Mouse (Mus musculus) thymus, adult 2 months (tissue): ENCODE data around the gene Wap. TPM values are rescaled to one million over a fixed set of nuclear protein-coding genes. Genes with fewer than 3 reads are reported as not detected.

Source experiments
- DNase-seq: peaks from one replicate; pipeline ENCODE4 v3.0.0; 2021
- H3K27ac ChIP-seq: fragments of 200-500 bp; 2 replicates; pipeline ENCODE4 v1.5.1; 2012; ENCODE audit warnings: low read length, control low read depth; ENCODE audit not compliant: control insufficient read depth, insufficient read depth
- H3K27me3 ChIP-seq: fragments of 200-500 bp; 2 replicates; pipeline ENCODE4 v1.6.1; 2012; ENCODE audit warnings: mild to moderate bottlenecking, low read length, moderate library complexity, mixed read lengths; ENCODE audit not compliant: control insufficient read depth, insufficient read depth
- H3K36me3 ChIP-seq: fragments of 200-500 bp; 2 replicates; pipeline ENCODE4 v1.6.1; 2012; ENCODE audit warnings: mild to moderate bottlenecking, low read length, moderate library complexity; ENCODE audit not compliant: control insufficient read depth, insufficient read depth
- H3K4me1 ChIP-seq: fragments of 200-500 bp; replicated peaks from 2 replicates; pipeline ENCODE4 v1.6.1; 2012; ENCODE audit warnings: low read length; ENCODE audit not compliant: control insufficient read depth, insufficient read depth
- H3K4me3 ChIP-seq: fragments of 200-500 bp; 2 replicates; pipeline ENCODE4 v1.5.1; 2012; ENCODE audit warnings: mild to moderate bottlenecking, low read length, control low read depth, moderate library complexity; ENCODE audit not compliant: control insufficient read depth, insufficient read depth
- CTCF ChIP-seq: fragments of 200-500 bp; IDR thresholded peaks from 2 replicates; pipeline ENCODE4 v1.5.1; 2012; ENCODE audit warnings: mild to moderate bottlenecking, control low read depth, low read length, moderate library complexity, borderline replicate concordance; ENCODE audit not compliant: control insufficient read depth, poor library complexity, insufficient read depth; ENCODE audit errors: extremely low read depth
- POLR2A ChIP-seq: fragments of 200-500 bp; IDR thresholded peaks from 2 replicates; pipeline ENCODE4 v1.6.1; 2012; ENCODE audit warnings: mild to moderate bottlenecking, low read length, control low read depth, moderate library complexity; ENCODE audit not compliant: control insufficient read depth, poor library complexity, insufficient read depth; ENCODE audit errors: extremely low read depth
- WGBS: fragments of 180-500 bp; shearing (Covaris S2); methylation state at CpG from one replicate; pipeline ENCODE4 v1.1.7; 2018; 5-methylcytosine and 5-hydroxymethylcytosine counted together
- polyA plus RNA-seq: library from polyadenylated mRNA; depleted of rRNA; stranded (reverse); fragments of >200 nt; gene quantifications from 2 replicates; pipeline ENCODE4 v1.2.3, GENCODE M21; 2012

Gene Wap
- polyA plus RNA-seq, 1 experiment, result 1.2 TPM

- DNase-seq, result no peak
- Histone ChIP-seq H3K27me3 (peaks cover 3% of the 10 kb centered on the region; the same call in 1 of the 2 replicates), H3K4me1 (no peaks in the 10 kb centered on the region)
Observed at GRCm38 (mm10) chr11:6603887-6604603, 34.4 kb downstream of the Wap start.

GRCm38 (mm10) chr11:6603224-6603623 lies 35.2 kb downstream of the Wap start:
- H3K4me1 ChIP-seq, result no peaks in the 10 kb centered on the region
- 75% methylated on average over 9 of the region's 9 CpGs for WGBS
- peaks cover 3% of the 10 kb centered on the region; the same call in 1 of the 2 replicates for H3K27me3 ChIP-seq
- H3K4me3 ChIP-seq, result no peak overlapping the region
- no peak for TF ChIP-seq CTCF
- no peak for TF ChIP-seq POLR2A
- no peak overlapping the region for H3K27ac ChIP-seq
- DNase-seq, result no peak
- peaks cover 6% of the 10 kb centered on the region for H3K36me3 ChIP-seq

More at GRCm38 (mm10) chr11:6603887-6604603, 34.4 kb downstream of the Wap start:
- Histone ChIP-seq H3K4me3 (no peak overlapping the region), H3K36me3 (no peaks in the 10 kb centered on the region), H3K27ac (no peak overlapping the region)
- 13% methylated on average over 12 of the region's 12 CpGs for WGBS
- TF ChIP-seq CTCF (no peak), POLR2A (no peak)

GRCm38 (mm10) chr11:6602662-6603061 lies 35.8 kb downstream of the Wap start:
- no peaks in the 10 kb centered on the region for H3K4me1 ChIP-seq
- no peak for DNase-seq
- WGBS, result 91% methylated on average over 9 of the region's 9 CpGs
- TF ChIP-seq POLR2A, result no peak
- no peak for TF ChIP-seq CTCF
- H3K27me3 ChIP-seq, result peaks cover 3% of the 10 kb centered on the region; the same call in 1 of the 2 replicates
- peaks cover 11% of the 10 kb centered on the region for H3K36me3 ChIP-seq
- no peak overlapping the region for H3K4me3 ChIP-seq
- H3K27ac ChIP-seq, result no peak overlapping the region

GRCm38 (mm10) chr11:6601649-6602480 lies 36.6 kb downstream of the Wap start:
- no peak overlapping the region for H3K27ac ChIP-seq
- peaks cover 3% of the 10 kb centered on the region; the same call in 1 of the 2 replicates for H3K27me3 ChIP-seq
- no peak for TF ChIP-seq CTCF
- TF ChIP-seq POLR2A, result no peak
- 73% methylated on average over 20 of the region's 20 CpGs for WGBS
- no peak for DNase-seq
- peaks cover 19% of the 10 kb centered on the region for H3K36me3 ChIP-seq
- H3K4me1 ChIP-seq, result no peaks in the 10 kb centered on the region
- no peak overlapping the region for H3K4me3 ChIP-seq

- 79% methylated on average over 8 of the region's 8 CpGs for WGBS
- H3K36me3 ChIP-seq, result peaks cover 34% of the 10 kb centered on the region
- no peak overlapping the region for H3K4me3 ChIP-seq
- H3K27ac ChIP-seq, result no peak overlapping the region
- TF ChIP-seq POLR2A (no peak), CTCF (no peak)
- H3K4me1 ChIP-seq, result no peaks in the 10 kb centered on the region
- H3K27me3 ChIP-seq, result peaks cover 3% of the 10 kb centered on the region; the same call in 1 of the 2 replicates
- no peak for DNase-seq
Observed at GRCm38 (mm10) chr11:6600284-6600944, 38.0 kb downstream of the Wap start.

GRCm38 (mm10) chr11:6599831-6600230 lies 38.6 kb downstream of the Wap start:
- no peaks in the 10 kb centered on the region; the same call in 1 of the 2 replicates for H3K27me3 ChIP-seq
- WGBS, result 87% methylated on average over 6 of the region's 6 CpGs
- H3K4me3 ChIP-seq, result no peak overlapping the region
- peaks cover 40% of the 10 kb centered on the region for H3K36me3 ChIP-seq
- no peaks in the 10 kb centered on the region for H3K4me1 ChIP-seq
- no peak for TF ChIP-seq POLR2A
- TF ChIP-seq CTCF, result no peak
- DNase-seq, result no peak
- H3K27ac ChIP-seq, result no peak overlapping the region
